Mouse (Mus musculus) bone marrow macrophage, adult 2 months (primary cell): ENCODE results near the gene Ptgfrn.

Source experiments
- CTCF ChIP-seq: IDR thresholded peaks from 2 replicates; pipeline ENCODE4 v1.5.1; 2012; ENCODE audit warnings: low read depth, mild to moderate bottlenecking, low read length, moderate library complexity
- POLR2A ChIP-seq: IDR thresholded peaks from 2 replicates; pipeline ENCODE4 v1.6.1; 2012; ENCODE audit warnings: mild to moderate bottlenecking, low read depth, low read length, borderline replicate concordance

DNA sequence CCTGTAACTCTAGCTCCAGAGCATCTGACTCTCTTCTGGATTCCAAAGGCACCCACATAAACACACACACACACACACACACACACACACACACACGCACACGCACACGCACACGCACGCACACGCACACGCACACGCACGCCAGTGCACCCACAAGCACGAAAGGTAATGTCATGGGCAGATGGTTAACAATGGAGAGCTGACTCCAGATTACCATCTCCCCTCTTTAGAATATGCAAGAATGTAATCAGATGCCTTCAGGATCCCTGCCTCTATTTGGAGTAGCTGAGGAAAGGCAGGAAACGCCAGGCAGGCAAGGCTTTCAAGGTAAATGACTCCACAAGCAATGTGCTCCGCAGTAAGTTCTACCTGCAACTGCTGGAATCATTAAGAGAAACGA, 17.9 kb downstream of the Ptgfrn start:
- TF ChIP-seq CTCF (no peak), POLR2A (no peak)
